Mouse (Mus musculus): ENCODE measurements around the gene Rbm44.

DNA sequence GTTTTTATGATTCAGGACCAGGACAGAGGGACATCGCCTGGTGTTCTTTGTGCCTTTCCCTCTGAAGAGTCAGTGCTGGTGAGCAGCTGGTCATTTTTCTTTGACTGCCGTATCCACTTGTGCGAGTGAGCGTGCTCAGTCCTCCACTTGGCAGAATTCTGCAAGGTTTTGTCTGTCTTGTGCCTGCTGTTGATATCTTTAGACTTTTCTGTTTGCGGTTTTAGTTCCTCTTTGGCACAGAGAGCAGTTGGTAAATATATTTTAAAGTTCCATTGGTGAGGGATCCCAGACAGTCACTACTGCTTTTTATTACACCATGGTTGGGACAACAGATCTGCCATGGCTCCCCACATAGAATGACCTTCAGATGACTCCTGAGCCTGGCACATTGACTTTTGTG is 42.4 kb downstream of the Rbm44 start:
- no peak for TF ChIP-seq CTCF (IDR thresholded peaks at IDR 0.05; ENCODE audit: low read depth)
- no peak for TF ChIP-seq EP300 (IDR thresholded peaks at IDR 0.05; ENCODE audit: low read depth)
